Mouse (Mus musculus) embryonic fibroblast, embryonic 13.5 days (primary cell): Measurements from ENCODE around the gene Nxpe4.

Experiments
- CTCF ChIP-seq: IDR thresholded peaks from 2 replicates; pipeline ENCODE4 v1.5.1; 2011; ENCODE audit warnings: mild to moderate bottlenecking, control low read depth, low read length, moderate library complexity, borderline replicate concordance; ENCODE audit not compliant: insufficient read depth
- POLR2A ChIP-seq: IDR thresholded peaks from 2 replicates; pipeline ENCODE4 v1.6.1; 2011; ENCODE audit warnings: low read depth, mild to moderate bottlenecking, control low read depth, low read length, moderate library complexity

GRCm38 (mm10) chr9:48404687-48405086 is 242.9 kb downstream of the Nxpe4 start:
- TF ChIP-seq CTCF: no peak
- TF ChIP-seq POLR2A: no peak
